Comparison of ENCODE assay signal across 10 mouse cellular contexts in the genomic region with DNA sequence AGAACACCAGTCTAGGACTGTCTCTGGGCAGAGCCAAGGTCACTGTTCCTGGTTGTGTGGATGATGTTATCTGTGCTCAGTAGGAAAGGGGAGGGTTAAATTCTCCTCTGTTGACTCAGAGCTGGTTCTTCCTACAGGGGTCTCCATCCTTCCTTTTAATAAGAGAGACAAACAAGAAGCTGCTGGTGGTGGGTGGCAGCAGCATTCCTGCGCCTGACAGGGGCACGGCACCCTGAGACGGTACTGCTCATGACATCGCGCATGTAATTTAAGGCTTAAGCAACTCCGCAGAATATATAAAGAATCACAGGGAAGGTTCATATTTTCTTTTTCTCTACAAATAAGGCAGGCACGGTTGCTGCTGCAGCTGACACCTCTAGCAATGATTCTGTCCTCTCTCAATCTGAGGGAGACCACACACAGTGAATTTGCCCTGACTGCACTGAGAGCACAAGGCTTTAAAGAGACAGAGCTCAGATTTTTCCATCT.
DNase-seq lines count a peak whose midpoint lies in the region; ATAC-seq and TF ChIP-seq lines count a peak whose summit lies in the region.
"Had no signal": no experiment of that assay in that cellular context is flagged by ENCODE, and none has a peak within 500 bp of the region (broad histone marks: within the 10 kb centered on the region; RNA-seq: fewer than 3 reads in every experiment).

No protein-coding gene starts in this region.

- no peaks in the 10 kb centered on the region for H3K36me3 ChIP-seq in forebrain, embryonic 16.5 days (ENCODE audit: control insufficient read depth, insufficient read depth)
- no peaks in the 10 kb centered on the region for H3K36me3 ChIP-seq in stomach, postnatal 0 days (ENCODE audit: control insufficient read depth, insufficient read depth, low read length)

- TF ChIP-seq EP300 in stomach, postnatal 0 days (optimal IDR thresholded peaks at IDR 0.05) = no peak

- H3K4me2 ChIP-seq in forebrain, embryonic 16.5 days (ENCODE audit: low read length) = no peak overlapping the region
- no peak overlapping the region for H3K4me2 ChIP-seq in stomach, postnatal 0 days (replicated peaks; ENCODE audit: low read depth)

- H3K4me3 ChIP-seq in layer of hippocampus, adult 2 months = no peak overlapping the region
- no peak overlapping the region for H3K4me3 ChIP-seq in forebrain, embryonic 16.5 days (replicated peaks; ENCODE audit: low read length)
- H3K4me3 ChIP-seq in stomach, postnatal 0 days (ENCODE audit: low read depth, low read length) = no peak overlapping the region

- no peak for TF ChIP-seq CTCF in layer of hippocampus, adult 2 months (conservative IDR thresholded peaks at IDR 0.05)
- no peak for TF ChIP-seq CTCF in stomach, postnatal 0 days (IDR thresholded peaks at IDR 0.05; ENCODE audit: low read depth)

- ATAC-seq in forebrain, embryonic 16.5 days = peak; percentile 59
- ATAC-seq in stomach, postnatal 0 days (ENCODE audit: low FRiP score, low TSS enrichment) = 0 out of 2 replicates have a peak, but pooled peaks have one; percentile 26

- H3K9ac ChIP-seq in forebrain, embryonic 16.5 days (replicated peaks; ENCODE audit: low read depth, low read length) = peak overlapping the region; percentile 11; the same call in 1 of the 2 replicates
- H3K9ac ChIP-seq in stomach, postnatal 0 days (ENCODE audit: low read length) = no peak overlapping the region

- 11% methylated on average over 7 of the region's 7 CpGs for WGBS in forebrain, embryonic 16.5 days
- WGBS in stomach, postnatal 0 days = 6% methylated on average over 7 of the region's 7 CpGs

- H3K27me3 ChIP-seq in forebrain, embryonic 16.5 days (replicated peaks; ENCODE audit: control insufficient read depth, insufficient read depth, low read length) = no peaks in the 10 kb centered on the region
- H3K27me3 ChIP-seq in stomach, postnatal 0 days (ENCODE audit: control insufficient read depth, insufficient read depth, low read length) = no peaks in the 10 kb centered on the region

- no peak for DNase-seq in layer of hippocampus, adult 2 months (ENCODE audit: low spot score in 2 of 2)
- DNase-seq in layer of hippocampus, adult 11-12 months (ENCODE audit: low spot score) = no peak
- peak; percentile 63 for DNase-seq in mesoderm, embryonic 11.5 days (ENCODE audit: low read depth, low spot score)
- DNase-seq in stomach, postnatal 0 days (ENCODE audit: low spot score) = no peak
- no peak for DNase-seq in c-Kit-positive CD71-positive TER-119-positive erythroid progenitor cells, embryonic 14.5 days (ENCODE audit: low spot score)
- DNase-seq in liver = no peak
- DNase-seq: adrenal gland, postnatal 14 days; lung, adult 18-20 months; thymus, adult 2 months had no signal

- H3K27ac ChIP-seq in layer of hippocampus, adult 2 months = 0 out of 2 replicates have a peak overlapping the region, but pooled peaks have one; percentile 10
- peak overlapping the region; percentile 50 for H3K27ac ChIP-seq in forebrain, embryonic 16.5 days (ENCODE audit: low read length)
- no peak overlapping the region for H3K27ac ChIP-seq in stomach, postnatal 0 days (replicated peaks)

- H3K9me3 ChIP-seq in forebrain, embryonic 16.5 days (ENCODE audit: control insufficient read depth, low read length) = no peaks in the 10 kb centered on the region
- H3K9me3 ChIP-seq in stomach, postnatal 0 days (ENCODE audit: control insufficient read depth, low read length) = no peaks in the 10 kb centered on the region

- H3K4me1 ChIP-seq in forebrain, embryonic 16.5 days (replicated peaks; ENCODE audit: control insufficient read depth, insufficient read depth, low read length) = peaks cover 20% of the 10 kb centered on the region
- H3K4me1 ChIP-seq in stomach, postnatal 0 days (replicated peaks; ENCODE audit: control insufficient read depth, insufficient read depth) = no peaks in the 10 kb centered on the region
